Mouse (Mus musculus) CD4-positive naive resting alpha-beta T cell, adult 76 days (primary cell): ENCODE data around the gene Nat14. TPM values are rescaled to one million over a fixed set of nuclear protein-coding genes. Genes with fewer than 3 reads are reported as not detected.

ENCODE experiments used
- total RNA-seq: library from RNA; stranded (reverse); gene quantifications from one replicate; pipeline ENCODE4 v1.2.4, GENCODE M21; 2023

Nat14 gene
- 12.2 TPM for total RNA-seq

DNA sequence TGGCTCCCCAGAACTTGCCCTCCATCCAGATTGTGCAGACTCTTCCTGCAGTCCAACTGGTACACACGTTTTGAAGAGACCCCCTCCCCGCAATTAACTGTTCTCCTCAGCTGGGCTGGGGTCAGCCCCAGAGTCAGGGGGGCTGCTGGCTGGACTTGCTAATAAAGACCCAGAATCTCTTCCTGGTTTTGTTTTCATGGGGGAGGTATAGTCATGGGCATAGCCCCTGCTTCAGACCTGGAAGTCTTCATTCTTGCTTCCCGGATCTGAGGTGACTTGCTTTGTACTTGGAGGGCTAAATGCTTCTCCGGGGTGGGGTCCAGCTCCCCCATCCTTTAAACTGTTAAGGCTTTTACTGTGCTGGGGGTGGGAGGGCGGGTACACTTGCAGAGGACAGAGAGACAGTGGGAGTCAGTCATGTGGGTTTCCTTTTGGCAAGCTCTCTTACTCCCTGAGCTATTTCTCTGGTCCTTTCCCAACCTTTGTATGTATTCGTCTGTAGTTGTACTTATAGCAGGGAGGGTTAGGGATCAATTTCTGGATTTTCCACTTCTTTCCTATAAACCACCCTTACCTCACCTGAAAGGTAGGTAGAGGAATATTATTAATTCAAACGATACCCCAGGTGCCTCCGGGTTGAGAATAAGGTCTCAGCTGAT, at the start of gene Nat14:
Nat14 (plus strand) TSS at position 205 of the 659 bp plus-strand sequence.

DNA sequence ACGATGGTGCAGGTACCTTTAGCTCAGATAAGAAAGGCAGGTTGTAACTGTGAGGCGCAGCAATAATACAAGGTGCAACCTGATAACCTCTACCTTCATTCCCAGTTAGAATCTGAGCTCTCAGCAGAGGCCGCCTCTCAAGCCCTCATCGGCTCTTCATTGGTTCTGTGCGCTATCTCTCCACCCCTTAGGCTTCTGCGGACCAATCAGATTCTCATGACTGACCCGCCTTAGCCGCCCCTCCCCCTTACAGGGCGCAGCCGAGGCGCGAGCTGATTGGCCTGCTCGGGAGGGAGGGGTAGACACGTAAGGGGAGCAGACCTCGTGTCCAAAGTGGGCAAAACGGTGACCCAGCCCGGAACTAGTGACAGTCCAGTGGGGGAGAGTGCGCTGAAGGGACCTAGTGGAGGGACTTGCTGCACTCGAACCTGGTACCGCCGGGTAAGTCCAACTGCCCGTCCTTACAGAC, 45.0 kb upstream of the Nat14 start, which contains the start of gene Isoc2a:
Isoc2a (plus strand) TSS at position 401 of the 469 bp plus-strand sequence.

DNA sequence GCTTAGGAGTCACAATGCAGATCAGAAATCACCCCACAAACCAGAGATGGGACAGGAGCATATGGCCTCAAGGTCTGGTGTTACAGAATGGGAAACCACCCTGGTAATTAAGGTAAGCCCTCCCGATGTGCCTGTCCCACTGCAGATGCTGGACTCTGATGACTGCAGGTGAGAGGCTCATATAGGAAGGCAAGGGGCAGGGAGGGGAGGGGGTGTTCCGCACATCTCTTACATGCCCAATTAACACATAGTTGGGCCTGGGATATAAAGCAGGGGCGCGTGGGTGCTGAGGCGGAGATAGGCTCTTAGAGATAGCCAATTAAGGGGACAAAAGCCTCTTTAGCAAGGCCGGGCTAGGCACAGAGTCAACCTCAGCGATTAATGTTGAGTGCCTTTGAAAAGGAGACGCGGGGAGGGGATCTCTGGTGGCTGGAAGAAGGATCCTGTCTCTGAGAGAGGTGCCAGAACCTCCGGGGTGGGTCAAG, 15.3 kb upstream of the Nat14 start, which contains the start of gene Gm36210:
Gm36210 (minus strand) TSS at position 51 of the 485 bp plus-strand sequence.

DNA sequence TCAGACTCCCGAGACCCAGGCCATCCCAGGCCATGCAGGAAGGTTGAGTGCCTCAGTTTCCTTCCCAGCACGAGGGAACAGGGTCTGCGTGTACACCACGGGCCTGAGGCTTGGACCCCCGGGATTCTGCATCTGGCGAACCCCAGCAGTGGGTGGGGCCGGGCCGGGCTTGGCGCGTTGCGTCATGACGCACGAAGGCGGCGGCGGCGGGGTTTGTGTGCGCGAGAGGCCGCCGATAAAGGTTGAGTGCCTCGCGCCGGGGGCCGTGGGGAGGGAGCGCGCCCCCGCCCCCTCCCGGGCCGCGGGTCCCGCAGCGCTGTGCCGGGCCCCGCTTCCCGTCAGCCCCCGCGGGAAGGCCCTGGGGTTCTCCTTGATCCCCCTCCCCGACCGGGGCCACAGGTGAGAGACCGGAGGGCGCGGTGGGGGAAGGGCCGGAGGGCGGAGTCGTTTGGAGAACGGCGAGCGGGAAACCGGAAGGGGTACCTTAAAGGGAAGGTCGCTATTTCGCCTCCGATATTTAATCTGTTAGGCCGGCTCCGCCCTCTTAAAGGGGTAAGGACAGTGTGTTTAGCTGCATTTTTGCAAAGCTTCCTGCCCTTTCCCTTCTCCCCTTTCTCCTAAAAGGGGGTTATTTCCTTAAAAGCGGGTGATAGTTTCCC, 6.7 kb upstream of the Nat14 start, which contains the start of gene Zfp628:
Zfp628 (plus strand) TSS at position 211 of the 659 bp plus-strand sequence.

DNA sequence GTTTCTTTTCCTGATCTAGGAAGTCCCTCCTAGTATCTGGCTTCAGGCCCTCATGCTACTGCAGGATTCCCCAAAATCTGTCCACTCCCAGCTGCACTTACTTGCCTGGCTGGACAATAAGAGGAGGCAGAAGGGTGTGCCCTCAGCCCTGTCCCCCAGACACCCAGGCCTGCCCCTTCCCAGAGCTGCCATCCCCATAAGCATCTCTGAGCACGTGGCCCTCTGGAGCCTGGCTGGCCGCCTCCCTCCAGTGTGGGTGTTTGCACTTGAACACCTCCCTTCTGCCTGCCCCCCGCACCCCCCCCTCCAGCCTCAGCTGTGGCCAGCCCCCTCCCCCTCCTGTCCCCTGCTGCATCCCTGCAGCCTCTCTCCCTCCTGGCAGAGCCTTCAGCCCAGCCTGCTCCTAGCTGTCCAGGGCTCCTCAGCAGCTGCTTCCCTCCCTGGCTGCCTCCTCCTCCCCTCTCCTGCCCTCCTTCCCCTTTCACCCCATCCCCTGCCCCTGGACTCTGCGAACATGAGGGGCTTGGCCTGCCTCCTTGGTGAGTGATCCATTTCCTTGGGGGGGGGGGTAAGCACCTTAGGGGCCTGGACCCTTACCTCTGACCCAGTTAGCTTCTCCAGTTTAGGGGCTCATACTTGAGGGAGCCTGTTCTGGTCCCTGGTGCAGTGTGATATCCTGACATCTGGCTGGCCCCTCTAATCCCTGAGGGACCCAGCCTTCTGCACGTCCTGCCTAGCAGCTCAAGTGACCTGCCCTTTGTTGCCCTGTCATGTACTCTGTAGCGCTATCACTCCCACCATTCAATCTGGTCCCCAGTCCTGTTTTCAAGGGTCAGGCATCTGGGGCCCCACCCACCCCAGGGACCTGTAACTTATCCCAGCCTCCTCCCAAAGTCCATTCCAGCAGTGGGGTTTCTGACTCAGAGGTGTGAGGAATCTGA, 3.9 kb downstream of the Nat14 start, which contains the start of gene Ssc5d:
Ssc5d (plus strand) TSS at position 345 of the 941 bp plus-strand sequence.

DNA sequence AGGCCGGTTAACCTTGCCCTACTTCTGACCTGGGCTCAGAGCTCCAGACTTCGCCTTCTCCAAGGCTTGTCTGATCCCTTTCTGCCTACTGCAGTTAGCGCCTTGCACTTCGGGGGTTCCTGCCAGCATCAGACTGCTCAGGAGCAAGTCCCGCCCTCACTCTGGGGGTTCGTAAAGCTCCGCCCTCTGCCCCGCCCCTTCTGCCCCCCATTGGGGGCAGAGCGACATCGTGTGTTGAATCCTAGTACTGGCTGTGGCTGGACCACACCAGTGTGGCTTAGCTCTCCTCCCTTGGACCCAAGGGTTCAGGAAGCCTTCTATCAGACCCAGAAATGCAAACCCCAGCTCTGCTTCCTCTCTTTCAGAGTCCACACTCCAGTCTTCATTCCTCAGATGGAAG, 42.4 kb downstream of the Nat14 start, which contains the start of gene Sbk2:
Sbk2 (minus strand) TSS at position 135 of the 400 bp plus-strand sequence.

DNA sequence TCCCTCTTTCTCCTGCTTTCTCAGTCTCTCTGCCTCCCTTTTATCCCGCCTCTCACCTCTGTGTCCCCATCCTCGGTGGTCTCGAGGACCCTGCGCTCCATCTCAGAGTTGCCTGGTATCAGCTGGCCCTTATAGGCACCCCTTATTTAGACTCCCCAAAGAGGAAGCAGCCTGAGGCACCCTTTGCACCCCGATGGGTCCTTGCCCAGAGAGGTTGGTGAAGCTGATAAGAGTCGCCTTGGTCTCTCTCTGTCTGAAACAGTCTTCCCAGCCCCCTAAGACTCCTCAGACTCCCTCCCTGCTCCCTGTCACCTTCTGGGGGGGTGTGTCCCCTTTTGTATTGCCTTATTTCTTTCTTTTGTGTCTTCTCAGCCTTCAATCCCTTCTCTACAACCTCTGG, 49.2 kb downstream of the Nat14 start, which contains the start of gene Sbk3:
Sbk3 (minus strand) TSS at position 101 of the 400 bp plus-strand sequence.

Other genes starting within 250 kb of the Nat14 start
- gene Hspbp1, start 237.0 kb upstream of the Nat14 start, total RNA-seq, result 71.8 TPM
- gene Brsk1, start 231.4 kb upstream of the Nat14 start, total RNA-seq, result not detected
- gene Tmem150b, start 196.8 kb upstream of the Nat14 start, total RNA-seq, result 0.76 TPM
- 61.4 TPM for gene Kmt5c, start 181.9 kb upstream of the Nat14 start, total RNA-seq
- 1.9 TPM for gene Cox6b2, start 168.9 kb upstream of the Nat14 start, total RNA-seq
- not detected for gene Fam71e2, start 150.7 kb upstream of the Nat14 start, total RNA-seq
- gene Il11, start 139.2 kb upstream of the Nat14 start, total RNA-seq, result not detected
- gene Tmem190, start 139.1 kb upstream of the Nat14 start, total RNA-seq, result not detected
- 1.7 TPM for gene Tmem238, start 132.4 kb upstream of the Nat14 start, total RNA-seq
- 1,948 TPM for gene Rpl28, start 129.2 kb upstream of the Nat14 start, total RNA-seq
- 177 TPM for gene Ube2s, start 109.4 kb upstream of the Nat14 start, total RNA-seq
- 0.44 TPM for gene Shisa7, start 77.3 kb upstream of the Nat14 start, total RNA-seq
- 5.8 TPM for gene Isoc2b, start 51.8 kb upstream of the Nat14 start, total RNA-seq
- gene Isoc2a, start 44.9 kb upstream of the Nat14 start, total RNA-seq, result 9.6 TPM
- not detected for gene Gm36210, start 15.5 kb upstream of the Nat14 start, total RNA-seq
- 42.6 TPM for gene Zfp628, start 6.8 kb upstream of the Nat14 start, total RNA-seq
- 0.38 TPM for gene Ssc5d, start 3.8 kb downstream of the Nat14 start, total RNA-seq
- 0.23 TPM for gene Sbk2, start 42.4 kb downstream of the Nat14 start, total RNA-seq
- gene Sbk3, start 49.1 kb downstream of the Nat14 start, total RNA-seq, result not detected
- 28.5 TPM for gene Zfp579, start 74.1 kb downstream of the Nat14 start, total RNA-seq
- 10.3 TPM for gene Zfp524, start 92.4 kb downstream of the Nat14 start, total RNA-seq
- gene Fiz1, start 92.7 kb downstream of the Nat14 start, total RNA-seq, result 59.9 TPM
- gene Gm44973, start 93.5 kb downstream of the Nat14 start, total RNA-seq, result not detected
- 59.4 TPM for gene Zfp865, start 98.3 kb downstream of the Nat14 start, total RNA-seq
- gene Ccdc106, start 98.5 kb downstream of the Nat14 start, total RNA-seq, result 0.23 TPM
- gene 4632433K11Rik, start 112.1 kb downstream of the Nat14 start, total RNA-seq, result 1.7 TPM
- 7.5 TPM for gene Zfp784, start 116.4 kb downstream of the Nat14 start, total RNA-seq
- gene Zfp580, start 129.5 kb downstream of the Nat14 start, total RNA-seq, result 2.5 TPM
- gene U2af2, start 140.1 kb downstream of the Nat14 start, total RNA-seq, result 436 TPM
- gene Epn1, start 158.2 kb downstream of the Nat14 start, total RNA-seq, result 114 TPM
- not detected for gene Rfpl4, start 194.9 kb downstream of the Nat14 start, total RNA-seq
- gene Rasl2-9, start 203.9 kb downstream of the Nat14 start, total RNA-seq, result not detected
- gene Vmn1r55, start 227.6 kb downstream of the Nat14 start, total RNA-seq, result not detected